Mouse (Mus musculus) adrenal gland (tissue): ENCODE results near the gene Rtbdn.

Experiments used
- intact Hi-C: fragments of 180-260 bp; cut with DNase I; formaldehyde crosslinking; loops from one replicate; pipeline ENCODE4 v1.15.1; 2025

Gene Rtbdn

GRCm38 (mm10) chr8:84952612-84953255, 5.9 kb downstream of the Rtbdn start:
- intact Hi-C loops = loop anchor here (5.0 kb wide), 1 partner anchor 35 kb away; no protein-coding TSS in a partner anchor

GRCm38 (mm10) chr8:84956768-84957167, 10.0 kb downstream of the Rtbdn start:
- intact Hi-C loops = no loop called here

- intact Hi-C loops = no loop called here
These were observed 13.0 kb downstream of the Rtbdn start for GRCm38 (mm10) chr8:84959811-84960210.

GRCm38 (mm10) chr8:84963952-84964351, 17.2 kb downstream of the Rtbdn start:
- intact Hi-C loops = no loop called here

GRCm38 (mm10) chr8:84965731-84966291, 19.0 kb downstream of the Rtbdn start:
- intact Hi-C loops = no loop called here

GRCm38 (mm10) chr8:84966603-84967002, 19.8 kb downstream of the Rtbdn start:
- intact Hi-C loops = no loop called here

GRCm38 (mm10) chr8:84967532-84968304, 20.9 kb downstream of the Rtbdn start:
- intact Hi-C loops = no loop called here

GRCm38 (mm10) chr8:84968650-84969049, 21.9 kb downstream of the Rtbdn start:
- intact Hi-C loops = no loop called here

GRCm38 (mm10) chr8:84969241-84970134, 22.7 kb downstream of the Rtbdn start, which contains the start of the genes Gm49661, Prdx2 and Rnaseh2a:
TSS of gene Gm49661 (minus strand) at chr8:84969433.
TSS of gene Prdx2 (plus strand) at chr8:84969587.
TSS of gene Rnaseh2a (minus strand) at chr8:84969767.
- intact Hi-C loops = no loop called here

- intact Hi-C loops = no loop called here
These were observed 23.5 kb downstream of the Rtbdn start for GRCm38 (mm10) chr8:84970135-84970790.

- intact Hi-C loops = no loop called here
These were observed 24.1 kb downstream of the Rtbdn start for GRCm38 (mm10) chr8:84970913-84971312.

- intact Hi-C loops = no loop called here
These were observed 26.3 kb downstream of the Rtbdn start for GRCm38 (mm10) chr8:84973079-84973478.

GRCm38 (mm10) chr8:84973803-84974542, 27.2 kb downstream of the Rtbdn start:
- intact Hi-C loops = loop anchor here (1.0 kb wide), 1 partner anchor 16 kb away; the partner anchor contains the start of gene Hook2

- intact Hi-C loops = loop anchor here (1.0 to 5.0 kb wide), 2 partner anchors 16 to 53 kb away; partner anchors contain the start of genes Asna1, Hook2 and Trir
These were observed 27.9 kb downstream of the Rtbdn start for GRCm38 (mm10) chr8:84974543-84975142.

GRCm38 (mm10) chr8:84975434-84975833, 28.6 kb downstream of the Rtbdn start:
- intact Hi-C loops = loop anchor here (5.0 kb wide), 1 partner anchor 52 kb away; the partner anchor contains the start of genes Asna1 and Trir

- intact Hi-C loops = loop anchor here (5.0 kb wide), 1 partner anchor 51 kb away; the partner anchor contains the start of genes Asna1 and Trir
These were observed 29.4 kb downstream of the Rtbdn start for GRCm38 (mm10) chr8:84976031-84976762.

- intact Hi-C loops = loop anchor here (5.0 kb wide), 1 partner anchor 50 kb away; the partner anchor contains the start of genes Asna1 and Trir
These were observed 30.1 kb downstream of the Rtbdn start for GRCm38 (mm10) chr8:84976763-84977434.
